Mouse (Mus musculus) heart, adult 2 months (tissue): ENCODE measurements around the gene Chn2. TPM values are rescaled to one million over a fixed set of nuclear protein-coding genes. Genes with fewer than 3 reads are reported as not detected.

Source experiments
- DNase-seq, 2 experiments: peaks; one replicate each; pipeline ENCODE4 v3.0.0; 2021
- H3K27ac ChIP-seq: fragments of 200-600 bp; 2 replicates; pipeline ENCODE4 v1.8.1; 2022
- H3K27me3 ChIP-seq: fragments of 200-500 bp; 2 replicates; pipeline ENCODE4 v1.6.1; 2012; ENCODE audit warnings: mild to moderate bottlenecking, low read length, inconsistent platforms, mixed read lengths; ENCODE audit not compliant: control insufficient read depth, insufficient read depth
- H3K36me3 ChIP-seq: fragments of 200-500 bp; 2 replicates; pipeline ENCODE4 v1.6.1; 2012; ENCODE audit warnings: low read length, inconsistent platforms; ENCODE audit not compliant: control insufficient read depth, insufficient read depth
- H3K4me1 ChIP-seq: fragments of 200-500 bp; 2 replicates; pipeline ENCODE4 v1.6.1; 2011; ENCODE audit warnings: low read length; ENCODE audit not compliant: control insufficient read depth, insufficient read depth
- H3K4me3 ChIP-seq: fragments of 200-600 bp; 2 replicates; pipeline ENCODE4 v1.8.1; 2022
- H3K79me2 ChIP-seq: fragments of 200-500 bp; replicated peaks from 2 replicates; pipeline ENCODE4 v1.6.1; 2012; ENCODE audit warnings: mild to moderate bottlenecking, inconsistent platforms, low read length, moderate library complexity, mixed read lengths; ENCODE audit not compliant: control insufficient read depth, insufficient read depth
- H3K9ac ChIP-seq: fragments of 200-500 bp; 2 replicates; pipeline ENCODE4 v1.6.1; 2012; ENCODE audit warnings: low read depth, mild to moderate bottlenecking, control low read depth, inconsistent platforms, low read length, mixed read lengths
- CTCF ChIP-seq: fragments of 200-600 bp; IDR thresholded peaks from 2 replicates; pipeline ENCODE4 v1.8.1; 2022; ENCODE audit warnings: antibody characterized with exemption, mild to moderate bottlenecking, moderate library complexity
- EP300 ChIP-seq: fragments of 200-500 bp; IDR thresholded peaks from 2 replicates; pipeline ENCODE4 v1.6.1; 2011; ENCODE audit warnings: low read depth, low read length, control low read depth; ENCODE audit not compliant: insufficient read depth
- POLR2A ChIP-seq: fragments of 200-500 bp; IDR thresholded peaks from 2 replicates; pipeline ENCODE4 v1.6.1; 2011; ENCODE audit warnings: mild to moderate bottlenecking, low read depth, low read length, control low read depth; ENCODE audit not compliant: insufficient read depth
- WGBS: fragments of 180-500 bp; shearing (Covaris S2); methylation state at CpG from one replicate; pipeline ENCODE4 v1.1.7; 2018; 5-methylcytosine and 5-hydroxymethylcytosine counted together
- intact Hi-C: fragments of 180-260 bp; cut with DNase I; formaldehyde crosslinking; loops from one replicate; pipeline ENCODE4 v1.15.1; 2025
- polyA plus RNA-seq: library from polyadenylated mRNA; depleted of rRNA; stranded (reverse); fragments of >200 nt; gene quantifications from 2 replicates; pipeline ENCODE4 v1.2.3, GENCODE M21; 2012
- total RNA-seq, 2 experiments: library from RNA; stranded (reverse); gene quantifications; 2 replicates each; pipeline ENCODE4 v1.2.3; 2021

Chn2 gene
- total and polyA plus RNA-seq, 3 experiments = 2.0 to 2.3 (median 2.3) TPM

DNA sequence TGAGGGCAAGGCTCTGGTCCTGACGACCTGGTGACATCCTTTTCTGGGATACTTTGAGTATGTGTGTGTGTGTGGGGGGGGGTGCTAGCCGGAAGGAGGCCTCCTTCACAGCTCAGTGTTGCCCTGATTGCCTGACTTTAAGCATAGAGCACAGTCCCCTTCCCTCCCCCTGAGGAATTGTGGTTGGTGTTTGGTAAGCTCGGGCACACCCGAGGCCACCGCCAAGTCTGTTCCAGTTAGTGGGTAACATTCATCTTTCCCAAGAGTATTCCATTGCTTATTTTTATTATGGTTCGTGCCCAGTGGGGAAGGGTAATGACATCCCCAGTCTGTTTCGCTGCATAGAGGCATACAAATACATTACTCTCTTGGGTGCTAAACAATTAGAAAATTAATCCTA lies 172.6 kb downstream of the Chn2 start:
- Histone ChIP-seq H3K4me1 (no peaks in the 10 kb centered on the region), H3K9ac (no peak overlapping the region), H3K4me3 (no peak overlapping the region), H3K27me3 (no peaks in the 10 kb centered on the region), H3K36me3 (no peaks in the 10 kb centered on the region), H3K27ac (no peak overlapping the region), H3K79me2 (no peaks in the 10 kb centered on the region)
- no peak for TF ChIP-seq CTCF
- no peak for TF ChIP-seq POLR2A
- TF ChIP-seq EP300 = no peak
- 81% methylated on average over 7 of the region's 7 CpGs for whole genome bisulfite sequencing
- no peak for DNase-seq
- intact Hi-C loops = no loop called here

GRCm38 (mm10) chr6:54213743-54214142 lies 174.4 kb downstream of the Chn2 start:
- intact Hi-C loops = no loop called here
- no peaks in the 10 kb centered on the region for H3K27me3 ChIP-seq
- H3K36me3 ChIP-seq = no peaks in the 10 kb centered on the region
- DNase-seq = no peak
- H3K4me1 ChIP-seq = no peaks in the 10 kb centered on the region
- H3K27ac ChIP-seq = no peak overlapping the region
- H3K79me2 ChIP-seq = no peaks in the 10 kb centered on the region
- TF ChIP-seq CTCF (no peak), POLR2A (no peak), EP300 (no peak)
- no peak overlapping the region for H3K9ac ChIP-seq
- H3K4me3 ChIP-seq = no peak overlapping the region
- 80% methylated on average over 7 of the region's 7 CpGs for WGBS

DNA sequence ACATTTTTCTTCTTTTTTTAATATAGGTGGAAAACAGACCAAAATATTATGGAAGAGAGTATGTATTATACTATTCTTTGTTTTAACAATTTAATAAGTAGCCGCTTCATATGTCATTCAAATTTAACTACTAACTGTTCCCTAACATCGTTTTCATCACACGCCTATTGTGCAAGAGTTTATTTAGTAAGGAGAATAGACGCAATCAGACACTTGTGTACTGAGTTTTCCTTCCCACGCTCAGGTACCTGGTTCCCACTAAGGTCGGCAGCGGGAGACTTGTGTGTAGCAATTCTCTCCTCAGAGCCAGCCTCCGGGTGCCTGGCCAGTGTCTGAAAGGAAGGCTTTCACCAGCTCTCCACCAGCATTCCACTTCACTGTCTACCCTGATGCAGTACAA lies 176.3 kb downstream of the Chn2 start:
- H3K9ac ChIP-seq = no peak overlapping the region
- no peaks in the 10 kb centered on the region for H3K36me3 ChIP-seq
- WGBS = 89% methylated on average over 8 of the region's 8 CpGs
- no peaks in the 10 kb centered on the region for H3K27me3 ChIP-seq
- DNase-seq = no peak
- H3K27ac ChIP-seq = no peak overlapping the region
- no peak overlapping the region for H3K4me3 ChIP-seq
- H3K79me2 ChIP-seq = no peaks in the 10 kb centered on the region
- TF ChIP-seq EP300 (no peak), CTCF (no peak), POLR2A (no peak)
- intact Hi-C loops = no loop called here
- H3K4me1 ChIP-seq = no peaks in the 10 kb centered on the region

GRCm38 (mm10) chr6:54216512-54216911 lies 177.2 kb downstream of the Chn2 start:
- no peak for TF ChIP-seq EP300
- no peak for TF ChIP-seq CTCF
- TF ChIP-seq POLR2A = no peak
- H3K27me3 ChIP-seq = no peaks in the 10 kb centered on the region
- intact Hi-C loops = no loop called here
- DNase-seq = no peak
- H3K9ac ChIP-seq = no peak overlapping the region
- no peaks in the 10 kb centered on the region for H3K36me3 ChIP-seq
- H3K4me1 ChIP-seq = no peaks in the 10 kb centered on the region
- H3K27ac ChIP-seq = no peak overlapping the region
- WGBS = 84% methylated on average over 5 of the region's 5 CpGs
- no peaks in the 10 kb centered on the region for H3K79me2 ChIP-seq
- H3K4me3 ChIP-seq = no peak overlapping the region

GRCm38 (mm10) chr6:54220124-54220523 lies 180.8 kb downstream of the Chn2 start:
- no peak for TF ChIP-seq POLR2A
- no peak for TF ChIP-seq CTCF
- TF ChIP-seq EP300 = no peak

GRCm38 (mm10) chr6:54223529-54223928 lies 184.2 kb downstream of the Chn2 start:
- intact Hi-C loops = no loop called here
- Histone ChIP-seq H3K36me3 (no peaks in the 10 kb centered on the region), H3K27me3 (no peaks in the 10 kb centered on the region), H3K27ac (no peak overlapping the region), H3K4me3 (no peak overlapping the region), H3K9ac (no peak overlapping the region), H3K79me2 (no peaks in the 10 kb centered on the region), H3K4me1 (no peaks in the 10 kb centered on the region)
- DNase-seq = no peak
- TF ChIP-seq CTCF (no peak), POLR2A (no peak), EP300 (no peak)
- WGBS = 91% methylated on average over 4 of the region's 4 CpGs

More at GRCm38 (mm10) chr6:54220124-54220523, 180.8 kb downstream of the Chn2 start:
- Histone ChIP-seq H3K36me3 (no peaks in the 10 kb centered on the region), H3K4me1 (no peaks in the 10 kb centered on the region), H3K27me3 (no peaks in the 10 kb centered on the region), H3K27ac (no peak overlapping the region), H3K4me3 (no peak overlapping the region), H3K79me2 (no peaks in the 10 kb centered on the region), H3K9ac (no peak overlapping the region)
- intact Hi-C loops = no loop called here
- no peak for DNase-seq
- 46% methylated on average over 14 of the region's 14 CpGs for WGBS

- TF ChIP-seq CTCF (no peak), EP300 (no peak), POLR2A (no peak)
- H3K27ac ChIP-seq = no peak overlapping the region
- no peak for DNase-seq
- H3K9ac ChIP-seq = no peak overlapping the region
- 84% methylated on average over 11 of the region's 11 CpGs for WGBS
- H3K4me3 ChIP-seq = no peak overlapping the region
- intact Hi-C loops = no loop called here
- no peaks in the 10 kb centered on the region for H3K27me3 ChIP-seq
- H3K79me2 ChIP-seq = no peaks in the 10 kb centered on the region
- H3K4me1 ChIP-seq = no peaks in the 10 kb centered on the region; the same call in 1 of the 2 replicates
- H3K36me3 ChIP-seq = no peaks in the 10 kb centered on the region
These were observed 185.0 kb downstream of the Chn2 start for GRCm38 (mm10) chr6:54224325-54224724.
